Mouse (Mus musculus) naive thymus-derived CD4-positive, alpha-beta T cell, adult 2 months (primary cell): ENCODE results near the gene Pla2g1b.

ENCODE experiments used
- DNase-seq: peaks from one replicate; pipeline ENCODE4 v3.0.0-alpha.2; 2011; ENCODE audit warnings: low read depth

The Pla2g1b gene

GRCm38 (mm10) chr5:115522981-115523499 lies 57.0 kb downstream of the Pla2g1b start:
- no peak for DNase-seq

- DNase-seq = no peak
These were observed 57.9 kb downstream of the Pla2g1b start for GRCm38 (mm10) chr5:115523971-115524370.
